Mouse (Mus musculus): ENCODE measurements around the gene Thsd7b. TPM values are rescaled to one million over a fixed set of nuclear protein-coding genes. Genes with fewer than 3 reads are reported as not detected.
"Not testable (repeated sequence)": the region's sequence is repeated elsewhere in the genome, so short reads cannot be mapped to it uniquely, and the experiment has no call there.

The Thsd7b gene
- polyA plus RNA-seq, 1 experiment from 2014 or later: 1.3 TPM

DNA sequence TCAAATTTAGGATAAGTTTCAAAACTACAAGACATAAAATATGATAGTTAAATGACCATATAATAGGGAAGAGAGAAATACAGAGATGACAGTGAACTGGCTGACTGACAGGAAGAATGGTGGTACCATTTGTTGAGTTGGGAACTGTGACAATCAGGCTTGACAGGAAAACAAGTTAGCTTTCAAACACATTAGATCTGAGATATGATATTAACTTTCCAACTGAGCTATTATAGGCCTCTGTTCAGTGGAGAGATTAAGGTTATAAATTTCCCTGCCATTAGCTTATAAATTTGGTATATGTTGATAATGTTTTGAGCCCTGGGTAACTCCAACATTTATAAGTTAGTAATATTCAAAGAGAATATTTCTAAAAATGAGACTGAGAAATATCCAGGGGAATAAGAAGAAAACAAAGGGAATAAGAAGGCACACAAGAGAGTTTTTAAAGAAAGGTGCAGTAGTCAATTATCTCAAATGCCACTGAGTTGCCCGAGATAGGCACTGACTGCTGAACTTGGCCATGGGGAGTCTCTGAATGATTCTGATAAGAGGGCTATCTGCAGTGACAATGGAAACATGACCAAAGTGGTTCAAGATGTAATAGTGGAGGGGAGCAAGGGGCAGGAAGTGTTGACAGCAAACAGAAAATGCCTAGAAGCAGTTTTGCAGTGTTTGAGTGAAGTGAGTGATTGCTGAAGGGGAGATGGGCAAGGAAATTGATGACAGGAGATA is 839.6 kb downstream of the Thsd7b start:
- H3K27ac ChIP-seq: no peak overlapping the region
- no peaks in the 10 kb centered on the region for H3K36me3 ChIP-seq
- 81% methylated on average over 1 of the region's 1 CpGs for WGBS
- ATAC-seq (ENCODE audit: insufficient number of reproducible peaks, insufficient read depth, low FRiP score, low TSS enrichment, low read depth): no peak
- H3K9ac ChIP-seq (replicated peaks): no peak overlapping the region
- no peak overlapping the region for H3K4me3 ChIP-seq (replicated peaks)
- no peak overlapping the region for H3K4me2 ChIP-seq
- no peaks in the 10 kb centered on the region for H3K27me3 ChIP-seq
- no peaks in the 10 kb centered on the region for H3K4me1 ChIP-seq (replicated peaks)
- H3K9me3 ChIP-seq: no peaks in the 10 kb centered on the region

- Histone ChIP-seq H3K27me3 (no peaks in the 10 kb centered on the region), H3K4me2 (no peak overlapping the region), H3K36me3 (no peaks in the 10 kb centered on the region), H3K9ac (replicated peaks) (no peak overlapping the region), H3K27ac (no peak overlapping the region), H3K4me3 (replicated peaks) (no peak overlapping the region), H3K9me3 (no peaks in the 10 kb centered on the region), H3K4me1 (replicated peaks) (no peaks in the 10 kb centered on the region)
- ATAC-seq (ENCODE audit: insufficient number of reproducible peaks, insufficient read depth, low FRiP score, low TSS enrichment, low read depth): no peak
- WGBS: 98% methylated on average over 2 of the region's 2 CpGs
Measured at GRCm38 (mm10) chr1:130113549-130113948, 840.4 kb downstream of the Thsd7b start.

DNA sequence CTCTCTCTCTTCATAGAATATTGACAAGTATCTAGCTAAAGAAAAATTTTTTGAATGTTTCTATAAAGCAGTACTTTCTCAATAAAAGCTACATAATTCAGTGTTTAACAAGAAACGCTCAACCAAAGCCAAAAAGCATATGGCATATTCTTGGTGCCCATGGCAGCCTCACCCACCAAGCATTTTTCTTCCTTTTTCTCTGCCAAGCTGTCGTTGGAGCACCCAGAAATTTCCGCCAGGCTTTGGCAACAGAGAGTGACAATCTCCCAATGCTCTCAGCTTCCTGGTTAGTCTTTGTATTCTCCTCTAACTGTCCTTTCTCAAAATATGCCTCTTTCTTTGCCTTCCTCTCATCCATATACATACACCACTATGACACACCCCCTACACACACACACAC is 857.8 kb downstream of the Thsd7b start:
- Histone ChIP-seq H3K9ac (replicated peaks) (no peak overlapping the region), H3K27ac (no peak overlapping the region), H3K4me1 (replicated peaks) (no peaks in the 10 kb centered on the region), H3K36me3 (no peaks in the 10 kb centered on the region), H3K9me3 (no peaks in the 10 kb centered on the region), H3K4me2 (no peak overlapping the region), H3K27me3 (no peaks in the 10 kb centered on the region), H3K4me3 (replicated peaks) (no peak overlapping the region)
- ATAC-seq (ENCODE audit: insufficient number of reproducible peaks, insufficient read depth, low FRiP score, low TSS enrichment, low read depth): no peak
- WGBS: 88% methylated on average over 3 of the region's 3 CpGs

- H3K4me3 ChIP-seq (replicated peaks): no peak overlapping the region
- H3K27ac ChIP-seq: no peak overlapping the region
- no peak for ATAC-seq (ENCODE audit: insufficient number of reproducible peaks, insufficient read depth, low FRiP score, low TSS enrichment, low read depth)
- H3K27me3 ChIP-seq: no peaks in the 10 kb centered on the region
- H3K4me1 ChIP-seq (replicated peaks): no peaks in the 10 kb centered on the region
- H3K4me2 ChIP-seq: no peak overlapping the region
- no peaks in the 10 kb centered on the region for H3K9me3 ChIP-seq
- no peaks in the 10 kb centered on the region for H3K36me3 ChIP-seq
- no peak overlapping the region for H3K9ac ChIP-seq (replicated peaks)
Measured at GRCm38 (mm10) chr1:130166187-130166586, 893.1 kb downstream of the Thsd7b start.

- no peak overlapping the region for H3K4me3 ChIP-seq (replicated peaks)
- no peak overlapping the region for H3K27ac ChIP-seq
- H3K9me3 ChIP-seq: no peaks in the 10 kb centered on the region
- no peak overlapping the region for H3K4me2 ChIP-seq
- H3K27me3 ChIP-seq: no peaks in the 10 kb centered on the region
- H3K9ac ChIP-seq (replicated peaks): no peak overlapping the region
- H3K36me3 ChIP-seq: no peaks in the 10 kb centered on the region
- 67% methylated on average over 2 of the region's 2 CpGs for WGBS
- H3K4me1 ChIP-seq (replicated peaks): no peaks in the 10 kb centered on the region
- no peak for ATAC-seq (ENCODE audit: insufficient number of reproducible peaks, insufficient read depth, low FRiP score, low TSS enrichment, low read depth)
Measured at GRCm38 (mm10) chr1:130167260-130167659, 894.2 kb downstream of the Thsd7b start.

- 76% methylated on average over 6 of the region's 6 CpGs for WGBS
- H3K27me3 ChIP-seq: no peaks in the 10 kb centered on the region
- no peaks in the 10 kb centered on the region for H3K9me3 ChIP-seq
- no peak overlapping the region for H3K4me3 ChIP-seq (replicated peaks)
- no peak overlapping the region for H3K4me2 ChIP-seq
- H3K4me1 ChIP-seq (replicated peaks): no peaks in the 10 kb centered on the region
- H3K27ac ChIP-seq: no peak overlapping the region
- H3K9ac ChIP-seq (replicated peaks): no peak overlapping the region
- no peak for ATAC-seq (ENCODE audit: insufficient number of reproducible peaks, insufficient read depth, low FRiP score, low TSS enrichment, low read depth)
- H3K36me3 ChIP-seq: no peaks in the 10 kb centered on the region
Measured at GRCm38 (mm10) chr1:130169875-130170274, 896.8 kb downstream of the Thsd7b start.

DNA sequence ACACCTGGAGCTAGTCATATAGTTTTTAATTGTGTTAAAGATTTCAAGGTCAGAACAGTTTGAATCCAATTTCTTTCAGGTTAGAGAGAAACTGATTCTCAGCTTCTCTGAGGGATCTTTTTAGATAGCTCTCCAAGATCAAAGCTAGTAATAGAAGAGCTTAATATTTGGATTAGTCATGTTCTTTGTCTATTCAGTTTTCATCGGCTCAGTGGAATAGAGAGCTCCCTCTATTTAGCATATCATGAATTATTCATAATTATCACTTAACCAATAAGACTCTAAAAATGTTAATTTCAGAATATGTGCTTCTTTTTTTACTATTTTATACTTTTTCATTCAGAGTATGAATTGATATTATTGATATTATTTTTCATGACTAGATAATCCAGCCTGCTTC is 897.2 kb downstream of the Thsd7b start:
- WGBS: 83% methylated on average over 1 of the region's 1 CpGs
- H3K9ac ChIP-seq (replicated peaks): no peak overlapping the region
- no peak overlapping the region for H3K4me3 ChIP-seq (replicated peaks)
- no peak for ATAC-seq (ENCODE audit: insufficient number of reproducible peaks, insufficient read depth, low FRiP score, low TSS enrichment, low read depth)
- no peaks in the 10 kb centered on the region for H3K4me1 ChIP-seq (replicated peaks)
- no peak overlapping the region for H3K27ac ChIP-seq
- H3K9me3 ChIP-seq: no peaks in the 10 kb centered on the region
- H3K27me3 ChIP-seq: no peaks in the 10 kb centered on the region
- no peak overlapping the region for H3K4me2 ChIP-seq
- H3K36me3 ChIP-seq: no peaks in the 10 kb centered on the region

DNA sequence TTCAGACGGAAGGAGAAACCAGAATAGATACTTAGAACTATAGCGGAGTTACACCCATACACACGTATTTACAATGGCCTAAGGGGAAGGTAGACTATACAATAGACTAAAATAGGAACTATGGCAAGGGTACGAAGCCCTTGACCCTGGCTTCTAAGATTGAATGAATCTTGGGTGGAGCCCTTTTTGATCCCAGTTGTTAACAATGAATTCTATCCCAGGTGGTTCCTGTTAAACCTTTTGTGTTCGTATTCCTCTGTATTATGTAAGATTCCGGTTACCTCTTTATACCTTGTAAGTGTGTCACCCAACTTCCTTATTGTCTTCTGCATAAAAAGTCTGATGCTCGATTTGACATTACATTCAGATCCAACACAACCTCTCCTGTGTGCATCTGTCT is 913.7 kb downstream of the Thsd7b start:
- H3K9me3 ChIP-seq; H3K4me2 ChIP-seq; H3K27ac ChIP-seq; H3K4me1 ChIP-seq (replicated peaks); ATAC-seq (ENCODE audit: insufficient number of reproducible peaks, insufficient read depth, low FRiP score, low TSS enrichment, low read depth); H3K36me3 ChIP-seq; H3K27me3 ChIP-seq; H3K9ac ChIP-seq (replicated peaks); H3K4me3 ChIP-seq (replicated peaks): not testable (repeated sequence)
- 92% methylated on average over 7 of the region's 7 CpGs for WGBS

DNA sequence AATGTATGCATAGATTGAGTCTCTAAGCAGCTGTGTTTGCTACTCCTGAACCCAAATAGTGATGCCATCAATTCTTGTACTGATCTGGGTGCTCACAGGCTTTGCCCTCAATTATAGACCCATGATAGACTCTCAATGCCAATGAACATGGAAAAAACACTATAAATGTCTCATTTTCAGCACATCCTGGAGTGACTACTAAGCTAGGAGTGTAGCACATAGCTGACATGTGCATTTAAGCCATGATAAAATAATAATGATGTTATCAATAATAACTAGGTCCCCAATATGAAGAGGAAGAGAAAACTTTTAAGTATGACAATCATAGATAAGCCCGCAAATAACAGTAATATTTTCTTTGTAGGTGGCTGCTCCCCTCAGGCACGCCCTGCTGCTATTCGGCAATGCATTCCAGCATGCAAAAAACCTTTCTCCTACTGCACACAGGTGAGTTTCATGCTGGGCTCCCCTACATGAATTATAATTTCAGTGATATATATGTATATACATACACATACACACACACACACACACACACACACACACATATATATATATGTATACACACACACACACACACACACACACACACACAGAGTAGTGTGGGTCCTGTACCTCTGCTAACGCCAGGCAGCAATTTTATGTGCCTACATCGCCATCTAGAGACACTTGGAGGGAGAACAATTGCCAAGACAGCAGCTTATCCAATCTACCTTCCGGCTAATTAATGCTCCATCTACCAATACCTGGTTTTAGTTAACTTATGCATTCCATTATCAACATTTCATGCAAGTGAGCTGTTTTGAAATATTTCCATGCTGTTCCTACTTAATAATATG is 919.3 kb downstream of the Thsd7b start:
- Histone ChIP-seq H3K9ac (replicated peaks) (no peak overlapping the region), H3K4me2 (no peak overlapping the region), H3K27ac (no peak overlapping the region), H3K27me3 (no peaks in the 10 kb centered on the region), H3K36me3 (no peaks in the 10 kb centered on the region), H3K9me3 (no peaks in the 10 kb centered on the region), H3K4me3 (replicated peaks) (no peak overlapping the region), H3K4me1 (replicated peaks) (no peaks in the 10 kb centered on the region)
- 46% methylated on average over 6 of the region's 6 CpGs for WGBS
- ATAC-seq (ENCODE audit: insufficient number of reproducible peaks, insufficient read depth, low FRiP score, low TSS enrichment, low read depth): no peak

GRCm38 (mm10) chr1:130217404-130217803 is 944.3 kb downstream of the Thsd7b start:
- no peak overlapping the region for H3K4me2 ChIP-seq
- no peak for ATAC-seq (ENCODE audit: insufficient number of reproducible peaks, insufficient read depth, low FRiP score, low TSS enrichment, low read depth)
- H3K4me3 ChIP-seq (replicated peaks): no peak overlapping the region
- no peaks in the 10 kb centered on the region for H3K9me3 ChIP-seq
- H3K9ac ChIP-seq (replicated peaks): no peak overlapping the region
- H3K27me3 ChIP-seq: no peaks in the 10 kb centered on the region
- H3K27ac ChIP-seq: no peak overlapping the region
- H3K4me1 ChIP-seq (replicated peaks): no peaks in the 10 kb centered on the region
- WGBS: 35% methylated on average over 3 of the region's 3 CpGs
- no peaks in the 10 kb centered on the region for H3K36me3 ChIP-seq

- Histone ChIP-seq H3K4me1 (replicated peaks) (no peaks in the 10 kb centered on the region), H3K27me3 (no peaks in the 10 kb centered on the region), H3K4me3 (replicated peaks) (no peak overlapping the region), H3K9me3 (0 out of 2 replicates have a peak, but pooled peaks cover 4% of the 10 kb centered on the region), H3K9ac (replicated peaks) (no peak overlapping the region), H3K27ac (no peak overlapping the region), H3K36me3 (no peaks in the 10 kb centered on the region), H3K4me2 (no peak overlapping the region)
- no peak for ATAC-seq (ENCODE audit: insufficient number of reproducible peaks, insufficient read depth, low FRiP score, low TSS enrichment, low read depth)
- WGBS: 75% methylated on average over 2 of the region's 2 CpGs
Measured at GRCm38 (mm10) chr1:130222904-130223303, 949.8 kb downstream of the Thsd7b start.

All from limb, embryonic 12.5 days (tissue).